Mouse (Mus musculus) cerebellum, adult 11-12 months (tissue): Measurements from ENCODE around the gene Cyth1.

ENCODE experiments used
- DNase-seq: peaks from one replicate; pipeline ENCODE4 v3.0.0; 2022

Gene Cyth1

DNA sequence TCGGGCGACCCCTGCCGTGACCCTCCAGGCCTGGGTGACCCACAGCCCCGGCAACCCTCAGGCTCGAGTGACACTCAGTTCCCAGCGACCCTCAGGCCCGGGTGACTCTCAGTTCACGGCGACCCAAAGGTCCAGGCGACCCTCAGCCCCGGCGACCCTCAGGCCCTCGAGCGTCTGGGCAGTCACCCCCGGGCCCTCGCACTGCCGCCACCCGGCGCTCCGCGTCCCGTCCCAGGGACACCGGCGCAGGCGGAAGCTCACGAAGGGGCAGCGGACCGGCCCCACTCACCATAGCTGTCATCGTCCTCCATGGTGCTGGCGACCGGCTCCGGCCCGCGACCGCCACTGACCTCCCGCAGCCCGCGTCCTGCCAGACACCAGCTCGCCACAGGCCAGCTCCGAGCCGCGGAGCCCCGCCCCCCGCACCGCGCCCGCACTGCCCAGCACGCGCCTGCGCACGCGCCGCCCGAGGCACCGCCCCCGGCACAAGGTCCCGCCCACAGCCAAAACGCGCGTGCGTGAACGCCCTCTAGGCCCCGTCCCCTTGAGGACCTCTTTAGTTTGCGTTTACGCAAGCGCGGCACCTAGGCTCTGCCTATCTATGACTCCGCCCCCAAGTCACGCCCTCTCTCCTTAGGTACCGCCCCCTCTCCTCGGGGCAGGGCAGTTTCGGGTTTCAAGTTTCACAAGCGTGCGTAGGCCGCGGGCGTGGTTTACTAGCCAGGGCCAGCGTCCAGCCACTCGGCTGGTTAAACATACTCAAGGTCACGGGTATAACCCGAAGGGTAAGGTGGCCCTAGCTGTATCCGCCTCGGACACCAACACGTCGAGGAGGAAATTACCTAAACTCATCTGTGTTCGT lies at the start of gene Cyth1:
Gene Cyth1, minus strand, starts transcription at position 443 of the 862 bp plus-strand sequence.
- DNase-seq = peak; percentile 98

DNA sequence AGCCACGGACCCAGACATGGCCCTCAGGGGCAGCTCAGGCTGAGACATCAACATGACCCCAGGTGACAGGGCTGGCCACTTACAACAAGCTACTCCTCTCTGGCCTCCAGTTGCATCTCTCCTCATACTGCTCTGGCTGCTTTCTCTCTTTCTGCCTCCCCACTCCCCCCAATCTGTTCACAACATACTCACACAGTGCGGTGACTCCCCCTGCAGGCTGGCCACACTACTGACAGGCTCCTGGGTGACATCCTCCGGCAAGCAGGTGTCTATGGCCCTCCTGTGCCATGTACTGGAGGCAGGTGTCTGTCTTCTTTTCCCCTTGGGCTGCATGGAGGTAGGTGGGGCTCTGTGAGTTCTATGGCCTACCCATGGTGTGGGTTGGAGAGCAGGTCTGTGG lies 49.6 kb upstream of the Cyth1 start:
- DNase-seq = no peak

DNA sequence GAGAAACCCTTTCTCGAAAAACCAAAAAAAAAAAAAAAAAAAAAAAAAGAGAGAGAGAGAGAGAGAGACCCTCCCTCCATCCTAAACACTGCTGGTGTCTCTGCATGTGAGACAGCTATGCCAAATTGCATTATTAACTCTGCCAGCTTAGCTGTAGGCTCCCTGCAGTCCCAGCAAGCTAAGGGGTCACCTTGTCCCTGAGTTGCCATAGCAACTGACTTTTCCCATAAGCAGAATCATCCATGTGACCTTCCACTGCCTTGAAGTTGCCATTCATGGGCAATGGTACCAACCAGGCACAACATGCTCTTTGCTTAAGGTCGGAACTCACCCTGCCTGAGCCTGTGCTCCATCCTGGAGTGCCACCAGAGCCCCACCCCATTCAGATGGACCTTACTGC lies 46.6 kb upstream of the Cyth1 start:
- DNase-seq = no peak

DNA sequence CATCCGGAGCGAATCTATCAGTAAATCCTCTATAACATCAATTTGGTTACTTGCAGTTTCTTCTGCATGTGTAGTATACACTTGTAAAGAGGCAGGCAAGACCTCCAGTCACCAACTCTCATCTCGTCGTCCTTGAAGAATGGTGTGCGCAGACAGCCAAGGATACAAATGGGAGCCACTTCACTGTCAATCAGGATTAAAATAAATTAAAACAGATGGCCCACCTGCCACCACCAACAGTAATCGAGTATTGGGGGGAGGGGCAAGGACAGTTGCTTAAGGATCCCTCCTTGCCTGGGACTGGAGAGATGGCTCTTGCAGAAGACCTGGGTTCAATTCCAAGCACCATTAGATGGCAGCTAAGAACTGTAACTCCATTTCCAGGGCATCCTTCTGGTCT lies 44.3 kb upstream of the Cyth1 start:
- DNase-seq = no peak

DNA sequence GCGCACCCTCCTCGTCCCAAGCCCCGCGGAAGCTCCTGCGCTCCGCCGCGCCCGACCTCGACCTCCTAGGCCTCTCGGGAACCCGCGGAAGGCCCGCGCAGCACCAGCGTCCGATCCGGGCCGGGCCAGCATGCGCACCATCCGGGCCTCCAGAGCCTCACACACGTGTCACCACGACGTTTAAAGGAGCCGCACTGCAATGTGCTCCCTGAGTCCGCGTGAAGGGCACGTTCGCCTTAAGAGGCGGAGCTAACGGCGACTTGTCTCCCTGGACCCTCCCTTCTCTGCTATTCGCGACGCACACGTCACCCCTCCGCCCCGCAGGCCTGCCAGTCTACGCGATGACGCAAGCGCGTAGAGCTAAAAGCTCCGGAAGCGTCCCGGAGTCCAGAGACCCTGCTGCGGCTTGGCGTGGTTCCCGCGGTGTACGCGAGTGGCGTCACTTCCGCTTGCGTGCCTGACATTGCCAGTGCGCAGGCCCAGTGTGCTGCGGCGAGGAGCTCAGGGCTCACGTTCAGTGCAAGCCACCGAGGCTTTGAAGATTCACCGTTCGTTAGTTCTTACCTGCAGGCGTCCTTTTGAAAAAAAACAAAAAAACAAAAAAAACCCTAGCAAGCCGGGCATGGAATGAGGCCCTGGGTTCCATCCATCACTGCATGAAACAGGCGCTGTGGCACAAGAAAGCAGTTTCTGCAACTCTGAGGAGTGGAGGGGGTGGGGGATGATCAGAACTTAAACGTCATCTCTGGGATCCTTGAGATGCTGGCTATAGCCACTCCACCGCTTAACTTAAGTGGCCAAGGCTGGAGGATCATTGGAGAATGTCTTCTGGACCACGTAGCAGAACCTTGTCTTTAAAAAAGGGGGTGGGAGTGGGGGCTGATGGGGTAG lies 41.9 kb upstream of the Cyth1 start, which contains the start of gene Usp36:
Gene Usp36, minus strand, starts transcription at position 246 of the 891 bp plus-strand sequence.
- peak; percentile 100 for DNase-seq

DNA sequence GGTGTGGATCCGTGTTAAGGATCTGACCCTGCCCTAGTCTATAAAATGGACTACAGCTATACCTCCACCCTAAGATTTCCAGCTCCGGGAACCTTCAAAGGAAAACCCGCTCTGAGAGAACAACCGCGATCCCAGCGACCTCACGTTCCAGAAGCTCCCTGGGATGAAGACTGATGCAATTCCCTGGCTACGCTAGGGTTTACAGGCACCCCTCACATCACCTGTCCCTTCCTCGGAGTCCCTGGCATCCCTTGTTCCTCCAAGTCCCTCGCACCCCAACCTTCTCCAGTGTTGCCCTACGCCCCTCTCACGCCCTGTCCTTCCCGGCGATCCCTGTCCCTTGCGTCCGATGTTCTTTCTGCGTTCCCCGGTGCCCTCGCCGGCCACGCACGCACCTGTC lies 41.2 kb upstream of the Cyth1 start:
- DNase-seq = no peak

- DNase-seq = peak; percentile 42
These were observed 40.7 kb upstream of the Cyth1 start for GRCm38 (mm10) chr11:118289037-118289511.

- DNase-seq = peak; percentile 20
These were observed 39.2 kb upstream of the Cyth1 start for GRCm38 (mm10) chr11:118287573-118287972.

GRCm38 (mm10) chr11:118286434-118286833 lies 38.0 kb upstream of the Cyth1 start:
- DNase-seq = peak; percentile 7

DNA sequence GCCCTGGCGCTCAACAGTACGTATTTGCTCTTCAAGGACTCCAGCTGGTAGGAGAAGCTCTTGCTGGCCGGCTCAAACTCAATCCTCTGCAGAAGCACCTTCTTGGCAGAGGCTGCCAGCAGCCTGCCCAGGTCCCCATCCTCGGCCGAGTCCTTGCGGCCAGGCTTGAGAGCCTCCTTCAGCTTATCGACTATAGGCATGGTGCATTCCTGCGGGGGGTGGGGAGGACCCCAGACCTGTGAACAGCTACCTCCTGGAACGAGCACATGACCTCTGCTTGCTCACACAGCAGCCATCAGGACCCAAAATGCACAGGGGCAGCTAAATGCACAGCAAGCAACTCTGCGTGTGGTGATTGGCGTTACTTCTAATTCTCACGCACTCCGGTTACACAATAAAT lies 37.4 kb upstream of the Cyth1 start:
- DNase-seq = no peak

GRCm38 (mm10) chr11:118280218-118280617 lies 31.8 kb upstream of the Cyth1 start:
- no peak for DNase-seq

GRCm38 (mm10) chr11:118276328-118276727 lies 27.9 kb upstream of the Cyth1 start:
- DNase-seq = no peak

GRCm38 (mm10) chr11:118275092-118275491 lies 26.7 kb upstream of the Cyth1 start:
- DNase-seq = no peak

DNA sequence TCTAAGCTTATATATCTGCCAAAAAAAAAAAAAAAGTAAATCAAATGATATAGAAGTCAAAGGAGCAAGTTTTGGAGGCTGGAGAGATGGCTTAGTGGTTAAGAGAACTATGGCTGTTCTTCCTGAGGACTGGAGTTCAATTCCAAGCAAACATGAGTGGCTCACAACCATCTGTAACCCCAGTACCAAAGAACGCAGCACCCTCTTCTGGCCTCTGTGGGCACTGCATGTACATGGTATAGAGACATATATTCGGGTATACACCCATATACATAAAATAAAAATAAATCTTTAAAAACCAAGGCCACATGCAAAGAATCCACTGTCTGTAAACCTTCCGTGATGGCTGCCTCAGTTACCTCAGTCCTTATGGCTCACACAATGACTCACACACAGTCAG lies 21.4 kb upstream of the Cyth1 start:
- DNase-seq = no peak

GRCm38 (mm10) chr11:118266666-118267046 lies 18.3 kb upstream of the Cyth1 start:
- DNase-seq = no peak

- no peak for DNase-seq
These were observed 17.8 kb upstream of the Cyth1 start for GRCm38 (mm10) chr11:118266044-118266665.

- DNase-seq = no peak
These were observed 17.2 kb upstream of the Cyth1 start for GRCm38 (mm10) chr11:118265621-118266020.

DNA sequence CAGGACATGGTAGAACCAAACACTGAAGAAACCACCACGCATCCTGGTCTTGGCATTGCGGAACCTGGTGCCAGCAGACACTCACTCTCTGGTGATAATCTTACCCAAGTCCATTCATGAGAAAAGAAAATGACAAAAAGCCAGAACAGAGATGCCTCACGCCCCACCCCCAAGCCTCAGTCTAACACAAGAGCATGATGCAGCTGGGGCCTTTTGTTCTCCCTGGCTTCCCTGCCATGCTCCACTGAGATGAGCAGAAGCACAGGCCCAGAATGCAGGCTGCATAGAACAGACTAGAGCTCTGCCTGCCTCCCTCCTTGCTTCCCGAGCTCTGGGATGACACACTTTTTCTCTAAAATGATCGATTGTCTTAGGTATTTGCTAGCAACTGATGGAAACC lies 14.8 kb upstream of the Cyth1 start:
- DNase-seq = no peak

GRCm38 (mm10) chr11:118260081-118260480 lies 11.7 kb upstream of the Cyth1 start:
- no peak for DNase-seq

DNA sequence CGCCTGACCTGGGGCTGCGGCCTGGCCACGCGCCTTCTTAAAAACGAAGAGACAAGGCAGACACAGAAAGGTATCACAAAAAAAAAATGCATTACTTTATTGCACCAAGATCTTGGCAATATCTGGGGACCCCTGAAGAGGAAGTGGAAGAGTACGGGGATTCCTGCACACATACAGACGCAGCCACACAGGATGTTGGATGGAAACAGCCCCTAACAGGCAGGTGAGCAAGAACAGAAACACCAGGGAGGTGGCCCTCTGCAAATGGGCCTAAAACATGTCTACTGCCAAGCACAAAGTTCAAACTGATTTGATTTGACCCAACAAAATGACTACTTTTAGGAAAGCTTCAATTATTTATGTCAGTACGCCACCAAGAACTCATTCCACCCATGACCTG lies 11.2 kb upstream of the Cyth1 start:
- no peak for DNase-seq

- DNase-seq = no peak
These were observed 8.0 kb upstream of the Cyth1 start for GRCm38 (mm10) chr11:118256371-118256770.

DNA sequence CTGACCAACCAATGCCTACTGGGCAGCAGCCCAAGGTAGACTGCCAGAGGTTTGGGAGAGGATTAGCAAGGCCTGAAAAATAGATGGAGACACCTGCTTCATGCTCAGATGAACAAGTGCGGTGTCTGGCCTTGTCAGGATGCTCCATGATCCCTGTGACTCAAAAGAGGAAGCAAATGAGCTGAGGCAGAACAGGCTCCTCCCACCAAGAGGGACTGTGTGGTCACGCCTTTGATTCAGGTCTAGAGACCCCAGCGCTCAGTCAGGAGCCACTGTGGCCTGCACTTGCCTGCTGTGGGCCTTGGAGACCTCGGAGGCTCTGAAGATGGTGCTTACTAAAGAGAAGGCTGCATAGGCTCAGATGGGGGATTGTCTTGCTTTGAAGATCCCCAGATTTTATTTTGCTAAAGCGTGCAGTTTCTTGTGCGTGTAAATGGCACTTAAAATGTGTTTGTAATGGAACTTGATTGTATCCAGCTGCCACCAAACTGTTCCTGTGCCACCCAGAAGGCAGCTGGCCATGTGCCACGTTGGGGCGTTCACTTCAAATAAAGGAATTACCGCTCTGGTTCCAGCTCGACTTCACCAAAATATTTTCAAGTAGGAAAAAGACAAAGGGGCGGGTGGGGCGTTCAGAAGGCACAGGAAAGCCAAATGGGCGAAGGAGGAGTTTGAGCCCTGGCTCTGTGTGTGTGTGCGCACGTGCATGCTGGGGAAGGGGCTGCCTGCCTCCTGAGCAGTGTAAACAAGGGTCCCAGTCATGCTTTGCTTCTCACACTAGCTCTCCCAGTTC lies 6.0 kb upstream of the Cyth1 start:
- DNase-seq = peak; percentile 94
